Mouse (Mus musculus): Measurements from ENCODE around the gene Prkch. TPM values are rescaled to one million over a fixed set of nuclear protein-coding genes. Genes with fewer than 3 reads are reported as not detected.

Prkch gene
- polyA plus RNA-seq, 1 experiment from 2014 or later: 6.1 TPM

DNA sequence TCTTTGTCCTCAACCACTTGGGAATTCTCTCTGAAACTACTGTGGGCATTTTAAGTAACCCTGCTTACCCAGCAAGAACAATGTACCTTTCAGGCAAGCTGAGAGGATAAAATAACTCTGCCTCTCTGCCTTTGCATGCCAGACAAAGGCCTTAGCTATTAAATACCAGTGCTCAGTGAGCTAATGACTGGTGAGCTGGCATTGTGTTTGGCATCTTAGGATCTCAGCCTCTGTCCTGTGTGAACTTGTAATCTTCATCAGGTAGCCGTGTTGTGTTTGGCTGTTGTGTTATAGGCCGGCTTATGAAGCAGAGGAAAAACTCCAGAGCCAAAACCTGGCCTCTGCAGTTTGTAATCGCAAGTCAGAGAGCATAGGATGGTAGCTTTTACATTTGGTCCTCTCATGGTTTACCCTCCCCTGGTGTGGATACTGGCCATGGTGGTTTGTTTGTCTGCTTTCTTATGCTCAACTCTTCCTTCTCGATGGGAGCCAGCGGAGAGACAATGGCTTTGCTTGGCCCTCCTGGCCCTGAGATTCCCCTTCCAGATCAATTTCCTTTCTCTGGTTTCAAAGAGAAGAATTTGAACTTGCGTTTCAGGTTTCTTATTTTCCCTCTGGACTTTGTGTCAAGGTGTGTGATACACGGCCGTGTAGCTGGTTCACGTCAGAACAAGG lies 170.0 kb downstream of the Prkch start:
- H3K4me1 ChIP-seq (ENCODE audit: control insufficient read depth, insufficient read depth, low read length): peaks cover 9% of the 10 kb centered on the region; the same call in 1 of the 2 replicates
- ATAC-seq (ENCODE audit: low FRiP score) (0 out of 2 replicates have a peak, but pooled peaks have one; percentile 14), DNase-seq (ENCODE audit: low spot score, missing footprints) (peak; percentile 86)
- H3K36me3 ChIP-seq (ENCODE audit: control insufficient read depth, insufficient read depth, low read length): no peaks in the 10 kb centered on the region
- H3K9ac ChIP-seq (ENCODE audit: low read length): no peak overlapping the region
- H3K9me3 ChIP-seq (ENCODE audit: control insufficient read depth, low read length): no peaks in the 10 kb centered on the region
- H3K4me3 ChIP-seq (ENCODE audit: low read depth, low read length): no peak overlapping the region
- H3K27me3 ChIP-seq (ENCODE audit: control insufficient read depth, insufficient read depth, low read length): no peaks in the 10 kb centered on the region
- 0 out of 2 replicates have a peak overlapping the region, but pooled peaks have one; percentile 27 for H3K27ac ChIP-seq (ENCODE audit: low read depth, low read length)
- no peak overlapping the region for H3K4me2 ChIP-seq
- 70% methylated on average over 9 of the region's 9 CpGs for WGBS

DNA sequence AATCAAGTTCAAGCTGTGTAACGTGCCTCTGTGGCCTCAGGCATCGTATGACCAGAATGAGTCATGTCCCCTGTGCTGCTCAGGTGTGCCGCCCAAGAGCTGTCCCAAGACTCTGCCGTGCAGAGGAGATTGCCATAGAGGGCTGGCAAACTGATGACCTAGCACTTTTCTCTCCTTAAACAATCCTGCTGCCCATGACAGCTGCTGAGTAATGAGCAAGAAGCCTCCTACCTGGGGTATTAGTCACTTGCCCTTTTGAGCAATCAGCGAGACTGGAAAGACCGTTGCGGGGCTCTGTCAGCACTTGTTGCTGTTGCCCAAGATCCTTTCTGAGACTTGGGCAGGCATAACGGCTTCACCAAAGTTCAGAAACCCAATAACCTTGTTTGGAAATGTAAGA lies 171.1 kb downstream of the Prkch start:
- Histone ChIP-seq H3K4me1 (ENCODE audit: control insufficient read depth, insufficient read depth, low read length) (peaks cover 9% of the 10 kb centered on the region; the same call in 1 of the 2 replicates), H3K4me2 (no peak overlapping the region), H3K4me3 (ENCODE audit: low read depth, low read length) (no peak overlapping the region), H3K27me3 (ENCODE audit: control insufficient read depth, insufficient read depth, low read length) (no peaks in the 10 kb centered on the region), H3K27ac (ENCODE audit: low read depth, low read length) (no peak overlapping the region), H3K9me3 (ENCODE audit: control insufficient read depth, low read length) (no peaks in the 10 kb centered on the region), H3K36me3 (ENCODE audit: control insufficient read depth, insufficient read depth, low read length) (no peaks in the 10 kb centered on the region), H3K9ac (ENCODE audit: low read length) (no peak overlapping the region)
- 88% methylated on average over 8 of the region's 8 CpGs for WGBS
- DNase-seq (ENCODE audit: low spot score, missing footprints): peak; percentile 64
- no peak for ATAC-seq (ENCODE audit: low FRiP score)

DNA sequence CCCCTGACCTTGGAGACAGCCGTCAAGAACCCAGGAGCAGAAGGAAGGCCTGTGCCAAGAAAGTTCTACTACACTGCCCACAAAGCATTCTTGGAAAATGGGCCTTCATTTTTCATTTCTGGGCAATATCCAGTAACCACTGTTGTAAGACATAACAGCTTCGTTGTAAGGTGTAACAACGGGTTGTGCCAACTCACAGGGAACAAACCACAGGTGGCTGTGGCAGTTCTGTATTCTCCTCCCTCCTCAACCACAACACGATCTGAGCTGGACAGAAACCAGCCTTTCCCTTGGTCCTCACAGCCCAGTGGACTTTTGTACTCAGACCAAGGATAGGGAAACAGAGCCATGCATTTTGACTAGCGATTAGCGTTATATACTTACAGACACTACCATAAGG lies 171.9 kb downstream of the Prkch start:
- H3K4me2 ChIP-seq: no peak overlapping the region
- no peak overlapping the region for H3K4me3 ChIP-seq (ENCODE audit: low read depth, low read length)
- no peaks in the 10 kb centered on the region for H3K27me3 ChIP-seq (ENCODE audit: control insufficient read depth, insufficient read depth, low read length)
- no peaks in the 10 kb centered on the region for H3K9me3 ChIP-seq (ENCODE audit: control insufficient read depth, low read length)
- H3K36me3 ChIP-seq (ENCODE audit: control insufficient read depth, insufficient read depth, low read length): no peaks in the 10 kb centered on the region
- H3K4me1 ChIP-seq (ENCODE audit: control insufficient read depth, insufficient read depth, low read length): peaks cover 9% of the 10 kb centered on the region; the same call in 1 of the 2 replicates
- WGBS: 94% methylated on average over 6 of the region's 6 CpGs
- ATAC-seq (ENCODE audit: low FRiP score): no peak
- DNase-seq (ENCODE audit: low spot score, missing footprints): no peak
- H3K27ac ChIP-seq (ENCODE audit: low read depth, low read length): no peak overlapping the region
- no peak overlapping the region for H3K9ac ChIP-seq (ENCODE audit: low read length)

DNA sequence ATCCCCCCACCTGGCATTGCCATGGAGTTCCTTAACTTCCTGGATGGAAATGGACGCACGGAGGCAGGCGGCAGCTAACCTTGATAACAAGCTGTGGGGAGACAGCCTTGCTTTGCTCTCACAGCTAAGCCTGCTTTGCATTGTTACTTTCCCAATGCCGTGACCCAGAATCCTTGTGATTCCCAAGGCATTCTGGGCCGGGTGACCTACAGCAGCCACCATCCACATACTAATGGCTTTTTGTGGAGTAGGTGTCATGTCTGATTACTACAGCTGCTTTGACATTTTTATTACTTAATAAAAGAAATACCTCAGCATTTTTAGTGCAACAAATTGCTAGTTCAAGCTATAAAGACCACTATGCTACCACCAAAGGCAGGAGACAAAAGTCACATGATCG lies 177.4 kb downstream of the Prkch start:
- Histone ChIP-seq H3K4me1 (ENCODE audit: control insufficient read depth, insufficient read depth, low read length) (peaks cover 2% of the 10 kb centered on the region; the same call in 1 of the 2 replicates), H3K36me3 (ENCODE audit: control insufficient read depth, insufficient read depth, low read length) (no peaks in the 10 kb centered on the region), H3K9ac (ENCODE audit: low read length) (no peak overlapping the region), H3K9me3 (ENCODE audit: control insufficient read depth, low read length) (no peaks in the 10 kb centered on the region), H3K4me2 (no peak overlapping the region), H3K4me3 (ENCODE audit: low read depth, low read length) (no peak overlapping the region), H3K27ac (ENCODE audit: low read depth, low read length) (no peak overlapping the region), H3K27me3 (ENCODE audit: control insufficient read depth, insufficient read depth, low read length) (no peaks in the 10 kb centered on the region)
- ATAC-seq (ENCODE audit: low FRiP score): peak; percentile 61; the same call in 1 of the 2 replicates
- 57% methylated on average over 6 of the region's 6 CpGs for WGBS
- peak; percentile 71 for DNase-seq (ENCODE audit: low spot score, missing footprints)

DNA sequence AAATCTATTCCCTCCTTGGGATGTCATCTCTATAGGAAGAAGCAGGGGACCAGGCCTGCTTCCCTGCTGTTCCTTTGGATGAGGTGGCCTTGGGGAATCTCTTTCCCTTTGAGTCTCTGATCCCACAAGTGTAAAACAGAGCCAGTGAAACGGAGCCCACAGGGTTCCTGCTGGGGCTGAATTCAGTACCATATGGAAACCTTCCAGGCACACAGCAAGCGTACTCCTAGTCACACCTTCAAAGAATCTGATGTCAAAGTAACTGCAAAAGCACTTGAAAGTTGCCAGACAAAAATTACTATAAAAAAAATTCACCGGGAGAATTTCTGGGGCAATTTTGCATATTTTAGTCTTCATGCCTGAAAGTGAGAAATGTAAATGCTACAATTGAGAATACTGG lies 178.2 kb downstream of the Prkch start:
- no peak overlapping the region for H3K4me2 ChIP-seq
- H3K4me3 ChIP-seq (ENCODE audit: low read depth, low read length): no peak overlapping the region
- H3K27me3 ChIP-seq (ENCODE audit: control insufficient read depth, insufficient read depth, low read length): no peaks in the 10 kb centered on the region
- WGBS: 79% methylated on average over 3 of the region's 3 CpGs
- DNase-seq (ENCODE audit: low spot score, missing footprints): no peak
- H3K4me1 ChIP-seq (ENCODE audit: control insufficient read depth, insufficient read depth, low read length): peaks cover 2% of the 10 kb centered on the region; the same call in 1 of the 2 replicates
- no peaks in the 10 kb centered on the region for H3K36me3 ChIP-seq (ENCODE audit: control insufficient read depth, insufficient read depth, low read length)
- ATAC-seq (ENCODE audit: low FRiP score): no peak
- H3K9ac ChIP-seq (ENCODE audit: low read length): no peak overlapping the region
- no peaks in the 10 kb centered on the region for H3K9me3 ChIP-seq (ENCODE audit: control insufficient read depth, low read length)
- H3K27ac ChIP-seq (ENCODE audit: low read depth, low read length): no peak overlapping the region

DNA sequence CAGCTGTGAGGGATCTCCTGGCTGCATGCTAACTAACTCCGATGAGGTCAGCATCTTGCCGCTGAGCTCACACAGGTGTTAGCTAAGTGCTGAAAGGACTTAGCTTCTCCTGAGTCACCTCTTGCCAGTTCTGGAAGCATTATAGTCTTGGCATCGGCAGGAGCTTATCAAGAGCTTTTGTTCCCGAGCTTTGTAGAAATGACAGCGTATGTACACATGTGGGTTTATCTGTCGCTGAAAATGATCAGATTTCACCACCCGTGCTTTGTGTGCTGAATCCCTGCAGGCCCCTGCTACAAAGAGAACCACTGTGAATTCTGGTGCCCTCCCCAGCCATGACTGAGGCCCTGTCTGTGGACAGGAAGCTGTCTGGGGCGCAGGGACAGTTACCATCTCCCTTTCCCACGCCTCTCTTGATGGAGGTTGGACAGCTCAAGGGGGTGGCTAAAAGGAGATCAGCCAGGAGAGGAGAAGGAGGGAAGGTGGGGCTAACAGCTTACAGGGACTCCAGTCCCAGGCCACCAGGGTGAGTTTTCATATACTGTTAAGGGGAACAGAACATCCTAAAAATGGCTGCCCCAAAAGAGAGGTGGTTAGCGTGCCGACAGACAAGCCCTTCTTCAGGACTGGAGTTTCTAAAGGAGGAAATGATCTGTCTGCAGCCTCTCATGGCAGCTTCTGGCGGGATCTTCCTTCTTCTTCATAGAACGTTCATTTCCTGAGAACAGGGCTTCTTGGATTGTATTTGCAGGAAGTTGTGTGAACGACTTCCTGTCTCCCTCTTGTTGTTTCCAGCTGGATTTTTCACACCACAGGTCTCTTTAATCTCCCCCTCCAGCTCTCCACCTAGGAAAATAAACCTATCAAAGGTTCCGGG lies 180.3 kb downstream of the Prkch start:
- 73% methylated on average over 15 of the region's 15 CpGs for WGBS
- H3K27ac ChIP-seq (ENCODE audit: low read depth, low read length): no peak overlapping the region
- no peaks in the 10 kb centered on the region for H3K9me3 ChIP-seq (ENCODE audit: control insufficient read depth, low read length)
- H3K27me3 ChIP-seq (ENCODE audit: control insufficient read depth, insufficient read depth, low read length): no peaks in the 10 kb centered on the region
- no peak overlapping the region for H3K4me3 ChIP-seq (ENCODE audit: low read depth, low read length)
- no peak overlapping the region for H3K4me2 ChIP-seq
- DNase-seq (ENCODE audit: low spot score, missing footprints) (peak; percentile 75), ATAC-seq (ENCODE audit: low FRiP score) (no peak)
- H3K9ac ChIP-seq (ENCODE audit: low read length): no peak overlapping the region
- H3K4me1 ChIP-seq (ENCODE audit: control insufficient read depth, insufficient read depth, low read length): peaks cover 2% of the 10 kb centered on the region; the same call in 1 of the 2 replicates
- no peaks in the 10 kb centered on the region for H3K36me3 ChIP-seq (ENCODE audit: control insufficient read depth, insufficient read depth, low read length)

DNA sequence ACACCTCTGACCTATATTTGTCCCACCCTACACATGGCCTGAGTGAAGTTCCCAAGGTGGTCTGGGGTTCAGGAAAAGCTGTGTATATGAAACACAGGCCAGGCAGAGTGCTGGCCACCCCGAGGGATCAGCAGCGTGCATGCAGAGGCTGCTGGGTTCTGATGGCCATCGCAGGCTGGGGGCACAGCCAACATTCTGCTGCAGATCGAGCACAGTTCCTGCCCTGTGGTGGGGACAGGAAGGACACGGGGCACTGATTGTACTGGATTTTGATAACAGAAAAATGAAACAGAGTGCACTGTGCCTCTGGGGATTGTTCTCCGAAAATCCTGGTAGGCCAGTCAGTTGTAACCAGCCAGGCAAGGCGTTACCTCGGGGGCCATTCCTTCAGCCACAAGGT lies 181.6 kb downstream of the Prkch start:
- 88% methylated on average over 8 of the region's 8 CpGs for whole genome bisulfite sequencing
- ATAC-seq (ENCODE audit: low FRiP score): no peak
- Histone ChIP-seq H3K36me3 (ENCODE audit: control insufficient read depth, insufficient read depth, low read length) (no peaks in the 10 kb centered on the region), H3K9ac (ENCODE audit: low read length) (no peak overlapping the region), H3K4me1 (ENCODE audit: control insufficient read depth, insufficient read depth, low read length) (peaks cover 2% of the 10 kb centered on the region; the same call in 1 of the 2 replicates), H3K27me3 (ENCODE audit: control insufficient read depth, insufficient read depth, low read length) (no peaks in the 10 kb centered on the region), H3K9me3 (ENCODE audit: control insufficient read depth, low read length) (no peaks in the 10 kb centered on the region), H3K4me2 (no peak overlapping the region), H3K27ac (ENCODE audit: low read depth, low read length) (no peak overlapping the region), H3K4me3 (ENCODE audit: low read depth, low read length) (no peak overlapping the region)
- DNase-seq (ENCODE audit: low spot score, missing footprints): peak; percentile 83

DNA sequence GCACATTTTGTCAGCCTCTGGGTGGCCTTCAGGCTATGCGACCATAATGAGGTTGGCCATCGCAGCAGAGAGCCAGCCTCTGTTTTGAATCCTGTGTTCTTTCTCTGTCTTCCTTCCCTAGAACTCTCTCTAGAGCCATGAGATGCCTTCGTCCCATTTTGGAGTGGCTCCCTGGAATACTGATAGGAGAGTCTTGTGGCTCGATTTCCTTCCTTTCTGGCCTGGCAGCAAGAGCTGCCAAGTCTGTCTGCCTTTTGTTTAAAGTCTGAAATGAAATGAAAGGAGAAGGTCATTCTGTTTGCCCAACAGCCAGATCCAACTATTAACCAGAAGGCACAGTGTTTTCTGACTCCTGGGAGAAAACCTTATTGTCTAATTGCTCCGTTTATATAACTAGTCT lies 184.2 kb downstream of the Prkch start:
- H3K4me2 ChIP-seq: no peak overlapping the region
- ATAC-seq (ENCODE audit: low FRiP score) (no peak), DNase-seq (ENCODE audit: low spot score, missing footprints) (no peak)
- no peaks in the 10 kb centered on the region for H3K27me3 ChIP-seq (ENCODE audit: control insufficient read depth, insufficient read depth, low read length)
- WGBS: 84% methylated on average over 5 of the region's 5 CpGs
- H3K36me3 ChIP-seq (ENCODE audit: control insufficient read depth, insufficient read depth, low read length): no peaks in the 10 kb centered on the region
- no peak overlapping the region for H3K9ac ChIP-seq (ENCODE audit: low read length)
- no peaks in the 10 kb centered on the region for H3K9me3 ChIP-seq (ENCODE audit: control insufficient read depth, low read length)
- H3K27ac ChIP-seq (ENCODE audit: low read depth, low read length): no peak overlapping the region
- H3K4me1 ChIP-seq (ENCODE audit: control insufficient read depth, insufficient read depth, low read length): peaks cover 2% of the 10 kb centered on the region; the same call in 1 of the 2 replicates
- no peak overlapping the region for H3K4me3 ChIP-seq (ENCODE audit: low read depth, low read length)

DNA sequence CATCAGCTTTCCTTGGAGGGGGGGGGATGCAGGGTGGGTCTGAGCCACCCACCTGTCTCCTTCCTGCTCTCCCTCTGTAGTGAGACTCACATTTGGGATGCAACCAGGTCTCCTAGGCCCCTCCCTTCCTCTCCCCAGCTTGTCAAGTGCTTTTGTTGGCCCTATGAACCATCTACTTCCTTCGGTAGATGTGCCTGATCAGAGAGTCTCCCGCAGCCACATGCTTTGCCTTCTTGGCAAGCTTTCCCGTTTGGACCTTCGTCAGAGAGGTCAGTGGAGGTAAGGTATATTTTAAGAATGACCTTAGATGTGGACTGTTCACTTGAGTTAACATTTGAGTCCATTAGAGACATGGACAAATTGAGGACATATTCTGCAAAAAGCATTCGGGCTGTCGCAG lies 184.9 kb downstream of the Prkch start:
- no peak for ATAC-seq (ENCODE audit: low FRiP score)
- peak; percentile 64 for DNase-seq (ENCODE audit: low spot score, missing footprints)
- Histone ChIP-seq H3K4me2 (no peak overlapping the region), H3K4me1 (ENCODE audit: control insufficient read depth, insufficient read depth, low read length) (peaks cover 2% of the 10 kb centered on the region; the same call in 1 of the 2 replicates), H3K27ac (ENCODE audit: low read depth, low read length) (no peak overlapping the region), H3K27me3 (ENCODE audit: control insufficient read depth, insufficient read depth, low read length) (no peaks in the 10 kb centered on the region), H3K36me3 (ENCODE audit: control insufficient read depth, insufficient read depth, low read length) (no peaks in the 10 kb centered on the region), H3K9ac (ENCODE audit: low read length) (no peak overlapping the region), H3K4me3 (ENCODE audit: low read depth, low read length) (no peak overlapping the region), H3K9me3 (ENCODE audit: control insufficient read depth, low read length) (no peaks in the 10 kb centered on the region)
- WGBS: 87% methylated on average over 6 of the region's 6 CpGs

All from midbrain, embryonic 11.5 days (tissue).